Comparison of ENCODE assay signal across 1 mouse cellular context in the genomic region with DNA sequence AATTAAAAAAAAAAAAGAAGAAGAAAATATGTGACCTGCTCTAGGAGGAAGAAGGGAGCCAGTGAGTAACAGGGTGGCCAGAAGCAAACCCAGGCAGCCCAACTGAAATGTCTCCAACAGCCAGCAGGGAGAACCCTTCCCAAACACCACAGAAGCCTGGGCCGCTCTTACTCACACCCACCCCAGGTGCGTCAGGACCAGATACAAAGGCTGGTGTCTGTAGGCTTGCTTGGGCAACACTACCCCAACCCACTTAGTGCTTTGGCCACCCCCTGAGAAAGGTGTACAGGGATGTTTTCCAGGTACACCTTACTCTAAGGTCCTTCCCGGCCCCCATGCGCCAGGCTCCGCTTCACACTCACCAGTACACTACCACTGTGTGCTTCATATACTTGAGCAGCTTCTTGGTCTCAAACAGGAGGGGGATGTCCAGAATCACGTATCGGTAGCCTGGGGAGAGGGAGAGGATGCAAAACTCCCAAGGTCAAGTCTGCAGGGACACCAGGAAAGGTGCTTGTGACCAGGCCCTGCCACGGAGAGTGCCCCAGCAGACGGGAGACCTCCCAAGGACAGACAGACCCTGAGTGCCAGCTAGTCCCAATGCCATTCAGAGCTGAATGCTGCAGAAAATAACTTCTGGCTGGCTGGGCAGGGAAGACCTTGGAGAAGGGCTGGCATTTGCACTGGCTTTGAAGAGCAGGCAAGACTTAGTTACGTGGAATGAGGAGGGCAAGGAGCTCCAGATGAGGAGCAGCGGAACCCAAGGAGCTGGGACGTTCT.
TF ChIP-seq lines count a peak whose summit lies in the region.

No protein-coding gene starts in this region.

TF ChIP-seq in MEL, 35 proteins besides CTCF, POLR2A, EP300 and RAD21:
- TF ChIP-seq SIN3A (IDR thresholded peaks at IDR 0.05; ENCODE audit: low read length), result no peak
- no peak for TF ChIP-seq MAX (IDR thresholded peaks at IDR 0.05; ENCODE audit: low read length)
- TF ChIP-seq USF1 (IDR thresholded peaks at IDR 0.05; ENCODE audit: low read depth, low read length), result no peak
- no peak for TF ChIP-seq TAL1 (IDR thresholded peaks at IDR 0.05; ENCODE audit: low read length)
- TF ChIP-seq TCF12 (IDR thresholded peaks at IDR 0.05; ENCODE audit: low read depth, low read length), result no peak
- no peak for TF ChIP-seq GABPA (IDR thresholded peaks at IDR 0.05; ENCODE audit: low read depth, low read length)
- no peak for TF ChIP-seq UBTF (IDR thresholded peaks at IDR 0.05; ENCODE audit: borderline replicate concordance, insufficient read depth, low read depth, low read length)
- no peak for TF ChIP-seq ZNF384 (IDR thresholded peaks at IDR 0.05; ENCODE audit: low read depth, low read length)
- no peak for TF ChIP-seq ZMIZ1 (IDR thresholded peaks at IDR 0.05; ENCODE audit: low read depth, low read length)
- TF ChIP-seq JUND (IDR thresholded peaks at IDR 0.05; ENCODE audit: low read depth, low read length), result no peak
- TF ChIP-seq GATA1 (IDR thresholded peaks at IDR 0.05; ENCODE audit: low read depth, low read length), result no peak
- TF ChIP-seq TBP (IDR thresholded peaks at IDR 0.05; ENCODE audit: low read depth, low read length), result no peak
- no peak for TF ChIP-seq E2F4 (IDR thresholded peaks at IDR 0.05; ENCODE audit: borderline replicate concordance, low read depth, low read length)
- TF ChIP-seq MXI1 (IDR thresholded peaks at IDR 0.05; ENCODE audit: low read depth, low read length), result no peak
TF ChIP-seq in MEL: peak in this region for 0.
